Mouse (Mus musculus) left cerebral cortex, adult 2 months (tissue): ENCODE results near the gene Klk1b9. TPM values are rescaled to one million over a fixed set of nuclear protein-coding genes. Genes with fewer than 3 reads are reported as not detected.
"Not testable (repeated sequence)": the region's sequence is repeated elsewhere in the genome, so short reads cannot be mapped to it uniquely, and the experiment has no call there.

Experiments used
- DNase-seq, 2 experiments: peaks; one replicate each; pipeline ENCODE4 v3.0.0; 2021 to 2022; ENCODE audit warnings: low spot score in 2 of 2, mixed read lengths in 1 of 2; ENCODE audit errors: extremely low spot score in 1 of 2
- H3K27ac ChIP-seq: fragments of 200-600 bp; 2 replicates; pipeline ENCODE4 v1.8.1; 2022
- H3K4me3 ChIP-seq: fragments of 200-600 bp; 2 replicates; pipeline ENCODE4 v1.8.1; 2022
- CTCF ChIP-seq: fragments of 200-600 bp; IDR thresholded peaks from 2 replicates; pipeline ENCODE4 v1.8.1; 2022; ENCODE audit warnings: antibody characterized with exemption, mild to moderate bottlenecking, moderate library complexity
- intact Hi-C: fragments of 180-260 bp; cut with DNase I; formaldehyde crosslinking; loops from one replicate; pipeline ENCODE4 v1.15.1; 2025
- long read RNA-seq, 2 experiments: library from polyadenylated mRNA; stranded (forward); transcript quantifications; one replicate each; pipeline ENCODE4 v2.0.0; 2021; ENCODE audit warnings: borderline mapping rate in 2 of 2
- total RNA-seq, 2 experiments: library from RNA; stranded (reverse); gene quantifications; 2 replicates each; pipeline ENCODE4 v1.2.3; 2021

The Klk1b9 gene
- total RNA-seq, result not detected
- long read RNA-seq, experiment 1, result 0 reads
- long read RNA-seq, experiment 2, result 0 reads

DNA sequence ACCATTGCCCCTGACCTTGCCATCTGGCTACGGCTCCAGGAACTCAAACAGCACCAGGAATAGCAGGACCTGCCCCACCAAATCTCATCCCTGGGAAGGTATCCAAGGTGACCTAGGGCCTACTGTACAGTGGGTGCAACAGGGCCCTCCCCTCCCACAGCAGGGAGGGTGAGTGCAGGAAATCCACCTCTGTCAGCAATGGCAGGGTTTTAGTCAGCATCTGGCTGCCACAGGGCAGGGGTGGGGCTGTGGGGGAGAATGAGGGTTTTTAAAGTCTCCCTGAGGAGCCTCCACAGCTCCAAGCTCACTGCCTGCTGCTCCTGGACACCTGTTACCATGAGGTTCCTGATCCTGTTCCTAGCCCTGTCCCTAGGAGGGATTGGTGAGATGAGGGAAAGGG is at the start of gene Klk1b9:
Gene Klk1b9, plus strand, starts transcription at position 301 of the 400 bp plus-strand sequence.
- intact Hi-C loops, H3K4me3 ChIP-seq, H3K27ac ChIP-seq, DNase-seq: not testable (repeated sequence)

- DNase-seq, result no peak
- Histone ChIP-seq H3K27ac (no peak overlapping the region), H3K4me3 (no peak overlapping the region)
- intact Hi-C loops, result no loop called here
- peak; percentile 35 for TF ChIP-seq CTCF
These were observed 47.3 kb upstream of the Klk1b9 start for GRCm38 (mm10) chr7:43928521-43928920.

- intact Hi-C loops, result loop anchor here (5.0 kb wide), 1 partner anchor 285 kb away; the partner anchor contains the start of gene Klk1b5
- DNase-seq, result no peak
- no peak for TF ChIP-seq CTCF
- Histone ChIP-seq H3K4me3 (no peak overlapping the region), H3K27ac (no peak overlapping the region)
These were observed 43.5 kb upstream of the Klk1b9 start for GRCm38 (mm10) chr7:43932337-43932736.

- no peak within 1 kb of the TSS for H3K27ac ChIP-seq
- no peak for DNase-seq
- no peak for TF ChIP-seq CTCF
- intact Hi-C loops, result loop anchor here (5.0 kb wide), 1 partner anchor 284 kb away; the partner anchor contains the start of gene Klk1b5
- H3K4me3 ChIP-seq, result no peak within 1 kb of the TSS
These were observed 42.4 kb upstream of the Klk1b9 start, which contains the start of gene Klk15 for GRCm38 (mm10) chr7:43933440-43933839. Gene Klk15 (plus strand): TSS chr7:43933740.

DNA sequence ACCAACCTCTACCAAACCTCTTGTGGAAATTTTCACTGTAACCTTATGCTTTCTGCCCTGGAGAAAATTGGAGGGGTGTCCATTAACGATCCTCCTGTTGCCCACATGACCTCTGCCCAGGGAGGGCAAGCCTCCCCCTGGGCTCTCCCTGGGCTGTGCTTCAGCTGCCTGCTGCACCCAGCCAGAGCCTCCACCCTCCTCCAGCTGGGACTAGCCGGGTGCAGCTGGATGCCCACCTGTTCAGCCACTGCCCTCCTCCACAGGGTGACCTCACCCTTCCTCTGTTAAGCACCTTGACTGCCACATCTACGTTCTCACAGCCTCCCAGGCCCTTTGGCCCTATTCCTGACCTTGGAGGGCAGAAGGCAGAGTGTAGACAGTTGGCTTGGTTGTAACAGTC is 41.1 kb upstream of the Klk1b9 start:
- TF ChIP-seq CTCF, result no peak
- no peak overlapping the region for H3K27ac ChIP-seq
- no peak overlapping the region for H3K4me3 ChIP-seq
- intact Hi-C loops, result loop anchor here (5.0 kb wide), 1 partner anchor 283 kb away; the partner anchor contains the start of gene Klk1b5
- no peak for DNase-seq

DNA sequence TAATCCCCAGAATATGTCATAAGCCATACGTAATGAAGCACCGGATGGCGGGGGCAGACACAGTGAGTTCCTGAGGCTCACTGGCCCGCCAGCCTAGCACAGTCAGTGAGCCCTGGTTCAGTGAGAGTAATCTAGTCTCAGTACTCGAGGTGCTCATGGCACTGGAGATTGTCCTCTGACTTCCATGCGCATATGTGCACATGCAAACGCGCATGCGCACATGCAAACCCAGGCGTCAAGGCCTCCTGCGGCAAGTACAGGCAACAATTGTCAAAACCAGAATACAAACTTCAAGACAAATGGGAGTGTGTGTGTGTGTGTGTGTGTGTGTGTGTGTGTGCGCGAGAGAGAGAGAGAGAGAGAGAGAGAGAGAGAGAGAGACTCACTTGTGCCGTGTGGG is 39.3 kb upstream of the Klk1b9 start:
- H3K4me3 ChIP-seq, result no peak overlapping the region
- DNase-seq, result no peak
- TF ChIP-seq CTCF, result no peak
- intact Hi-C loops, result no loop called here
- H3K27ac ChIP-seq, result no peak overlapping the region

DNA sequence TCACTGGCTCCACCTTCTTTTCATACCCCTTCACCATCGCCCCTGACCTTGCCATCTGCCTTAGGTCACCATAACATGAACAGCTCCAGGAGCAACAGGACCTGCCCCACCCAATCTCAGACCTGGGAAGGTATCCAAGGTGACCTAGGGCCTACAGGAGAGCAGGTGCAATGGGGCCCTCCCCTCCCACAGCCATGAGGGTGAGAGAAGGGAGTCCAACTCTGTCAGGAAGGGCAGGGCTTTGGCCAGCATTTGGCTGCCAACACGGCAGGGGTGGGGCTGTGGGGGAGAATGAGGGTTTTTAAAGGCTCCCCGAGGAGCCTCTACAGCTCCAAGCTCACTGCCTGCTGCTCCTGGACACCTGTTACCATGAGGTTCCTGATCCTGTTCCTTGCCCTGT is 33.6 kb upstream of the Klk1b9 start:
- intact Hi-C loops, H3K4me3 ChIP-seq, H3K27ac ChIP-seq, DNase-seq: not testable (repeated sequence)

DNA sequence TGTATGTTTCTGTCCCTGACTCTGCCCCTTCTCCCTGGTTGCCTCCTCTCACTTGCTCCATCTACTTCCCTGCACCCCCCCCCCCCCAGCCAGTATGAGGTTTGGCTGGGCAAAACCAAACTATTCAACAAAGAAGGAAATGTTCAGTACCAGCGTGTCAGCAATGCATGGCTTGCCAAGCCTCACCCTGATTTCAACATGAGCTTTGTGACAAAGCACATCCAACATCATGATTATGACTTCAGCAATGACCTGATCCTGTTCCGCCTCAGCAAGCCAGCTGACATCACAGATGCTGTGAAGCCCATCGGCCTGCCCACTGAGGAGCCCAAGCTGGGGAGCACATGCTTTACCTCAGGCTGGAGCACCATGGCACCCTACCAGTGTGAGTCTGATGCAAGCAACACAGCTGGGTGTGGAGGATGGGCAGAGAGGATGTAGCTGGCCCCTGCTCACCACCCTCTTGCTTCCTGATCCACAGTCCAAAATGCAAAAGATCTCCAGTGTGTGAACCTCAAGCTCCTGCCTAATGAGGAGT is 31.1 kb upstream of the Klk1b9 start:
- DNase-seq, result no peak
- Histone ChIP-seq H3K27ac (no peak overlapping the region), H3K4me3 (no peak overlapping the region)
- intact Hi-C loops, result no loop called here
- no peak for TF ChIP-seq CTCF

DNA sequence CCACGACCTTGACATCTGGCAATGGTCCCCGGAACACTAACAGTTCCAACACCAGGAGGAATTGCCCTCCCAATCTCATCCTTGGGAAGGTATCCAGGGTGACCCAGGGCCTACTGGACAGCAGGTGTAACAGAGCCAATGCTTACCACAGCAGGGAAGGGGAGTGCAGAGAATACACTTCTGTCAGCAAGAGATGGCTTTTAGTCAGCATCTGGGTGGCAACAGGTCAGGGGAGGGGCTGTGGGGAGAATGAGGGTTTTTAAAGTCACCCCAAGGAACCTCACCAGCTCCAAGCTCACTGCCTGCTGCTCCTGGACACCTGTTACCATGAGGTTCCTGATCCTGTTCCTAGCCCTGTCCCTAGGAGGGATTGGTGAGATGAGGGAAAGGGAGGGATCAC is 25.5 kb upstream of the Klk1b9 start, which contains the start of gene Klk1b8:
Gene Klk1b8, plus strand, starts transcription at position 301 of the 400 bp plus-strand sequence.
- no peak for DNase-seq
- TF ChIP-seq CTCF, result no peak
- H3K4me3 ChIP-seq, result no peak within 1 kb of the TSS
- no peak within 1 kb of the TSS for H3K27ac ChIP-seq
- intact Hi-C loops, result no loop called here

DNA sequence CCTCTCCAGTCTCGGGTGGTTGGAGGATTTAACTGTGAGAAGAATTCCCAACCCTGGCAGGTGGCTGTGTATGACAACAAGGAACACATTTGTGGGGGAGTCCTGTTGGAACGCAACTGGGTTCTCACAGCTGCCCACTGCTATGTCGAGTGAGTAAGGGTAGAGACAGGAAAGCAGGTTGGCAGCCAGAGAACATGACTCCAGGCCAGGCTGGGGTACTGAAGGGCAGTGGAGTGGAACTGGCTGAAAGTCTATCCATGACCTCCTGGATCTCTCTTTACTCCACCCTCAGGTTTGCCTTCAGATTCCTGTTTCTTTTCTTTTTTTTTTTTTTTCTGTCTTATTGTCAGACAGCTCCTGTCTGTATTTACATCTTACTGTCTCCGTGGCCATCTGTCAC is 23.2 kb upstream of the Klk1b9 start:
- peak; percentile 11 to 16 for DNase-seq
- no peak overlapping the region for H3K4me3 ChIP-seq
- intact Hi-C loops, result no loop called here
- H3K27ac ChIP-seq, result no peak overlapping the region
- no peak for TF ChIP-seq CTCF

DNA sequence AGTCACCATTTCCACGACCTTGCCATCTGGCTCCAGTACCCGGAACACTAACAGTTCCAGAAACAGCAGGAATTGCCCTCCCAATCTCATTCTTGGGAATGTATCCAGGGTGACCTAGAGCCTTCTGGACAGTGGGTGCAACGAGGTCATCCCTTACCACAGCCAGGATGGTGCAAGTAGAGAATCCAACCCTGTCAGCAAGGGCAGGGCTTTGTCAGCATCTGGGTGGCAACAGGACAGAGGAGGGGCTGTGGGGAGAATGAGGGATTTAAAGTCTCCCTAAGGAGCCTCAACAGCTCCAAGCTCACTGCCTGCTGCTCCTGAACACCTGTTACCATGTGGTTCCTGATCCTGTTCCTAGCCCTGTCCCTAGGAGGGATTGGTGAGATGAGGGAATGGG is 9.4 kb upstream of the Klk1b9 start, which contains the start of gene Klk1b1:
Gene Klk1b1, plus strand, starts transcription at position 301 of the 400 bp plus-strand sequence.
- intact Hi-C loops, result no loop called here
- no peak for DNase-seq
- Histone ChIP-seq H3K4me3 (no peak within 1 kb of the TSS), H3K27ac (no peak within 1 kb of the TSS)
- no peak for TF ChIP-seq CTCF

DNA sequence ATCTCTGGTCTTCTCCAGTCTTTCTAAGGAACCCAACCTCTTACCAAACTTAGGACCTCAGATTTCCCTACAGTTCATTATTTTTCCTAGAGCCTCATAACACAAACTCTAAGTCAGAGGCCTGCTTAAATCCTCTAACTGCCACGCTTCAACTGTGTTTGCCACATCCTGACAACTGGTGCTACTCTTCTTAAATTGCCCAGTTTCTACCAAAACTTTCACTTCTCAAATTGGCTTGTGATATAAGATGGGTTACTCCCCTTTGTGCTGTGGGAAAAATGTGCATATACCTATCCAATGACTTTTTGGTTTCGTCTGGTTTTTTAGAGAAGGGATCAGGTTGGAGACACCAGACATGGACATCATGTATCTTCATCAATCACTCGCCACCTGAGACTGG is 8.8 kb upstream of the Klk1b9 start:
- no peak for DNase-seq
- Histone ChIP-seq H3K4me3 (no peak overlapping the region), H3K27ac (no peak overlapping the region)
- intact Hi-C loops, result no loop called here
- TF ChIP-seq CTCF, result no peak

GRCm38 (mm10) chr7:43967612-43968011 is 8.2 kb upstream of the Klk1b9 start:
- TF ChIP-seq CTCF, result no peak
- no peak overlapping the region for H3K4me3 ChIP-seq
- intact Hi-C loops, result no loop called here

More at GRCm38 (mm10) chr7:43967612-43968011, 8.2 kb upstream of the Klk1b9 start:
- DNase-seq, result no peak
- H3K27ac ChIP-seq, result no peak overlapping the region
